Mouse (Mus musculus) MEL (cell line): ENCODE results near the gene Gm45337.

Experiments
- CHD1 ChIP-seq: IDR thresholded peaks from 2 replicates; pipeline ENCODE4 v1.6.1; 2012; ENCODE audit warnings: low read depth, mild to moderate bottlenecking, inconsistent platforms, low read length, improper control_type of control experiment
- CHD2 ChIP-seq: IDR thresholded peaks from 2 replicates; pipeline ENCODE4 v1.6.1; 2011; ENCODE audit warnings: low read length, improper control_type of control experiment
- CTCF ChIP-seq, 3 experiments: IDR thresholded peaks in 2 of 3; conservative IDR thresholded peaks in 1 of 3; 2 replicates each; pipeline ENCODE4 v1.5.1; 2011 to 2012; ENCODE audit warnings: low read length in 3 of 3, low read depth in 2 of 3, mild to moderate bottlenecking in 2 of 3, improper control_type of control experiment in 1 of 3, inconsistent platforms in 1 of 3, mixed read lengths in 1 of 3, moderate library complexity in 1 of 3; ENCODE audit not compliant: control insufficient read depth in 1 of 3, insufficient read depth in 1 of 3, poor library complexity in 1 of 3, severe bottlenecking in 1 of 3
- EP300 ChIP-seq, 2 experiments: IDR thresholded peaks; 2 replicates each; pipeline ENCODE4 v1.6.1; 2011; ENCODE audit warnings: improper control_type of control experiment in 2 of 2, low read length in 2 of 2, low read depth in 1 of 2, mild to moderate bottlenecking in 1 of 2
- JUND ChIP-seq: IDR thresholded peaks from 2 replicates; pipeline ENCODE4 v1.6.1; 2011; ENCODE audit warnings: low read depth, mild to moderate bottlenecking, improper control_type of control experiment, low read length
- KAT2A ChIP-seq: conservative IDR thresholded peaks from 2 replicates; pipeline ENCODE4 v1.6.1; 2012; ENCODE audit warnings: low read depth, low read length, improper control_type of control experiment, inconsistent platforms
- MXI1 ChIP-seq: IDR thresholded peaks from 2 replicates; pipeline ENCODE4 v1.6.1; 2011; ENCODE audit warnings: mild to moderate bottlenecking, low read depth, low read length, improper control_type of control experiment
- MYC ChIP-seq: IDR thresholded peaks from 2 replicates; pipeline ENCODE4 v1.6.1; 2011; ENCODE audit warnings: low read depth, mild to moderate bottlenecking, low read length, improper control_type of control experiment, moderate library complexity
- NELFE ChIP-seq: IDR thresholded peaks from 2 replicates; pipeline ENCODE4 v1.6.1; 2011; ENCODE audit warnings: low read depth, low read length, improper control_type of control experiment
- POLR2A ChIP-seq, 2 experiments: IDR thresholded peaks; 2 replicates each; pipeline ENCODE4 v1.6.1; 2011 to 2012; ENCODE audit warnings: low read length in 2 of 2, mild to moderate bottlenecking in 2 of 2, control low read depth in 1 of 2, improper control_type of control experiment in 1 of 2, low read depth in 1 of 2, moderate library complexity in 1 of 2; ENCODE audit not compliant: control insufficient read depth in 1 of 2, insufficient read depth in 1 of 2, poor library complexity in 1 of 2
- SMC3 ChIP-seq: IDR thresholded peaks from 2 replicates; pipeline ENCODE4 v1.6.1; 2011; ENCODE audit warnings: low read depth, low read length, improper control_type of control experiment
- TBP ChIP-seq: IDR thresholded peaks from 2 replicates; pipeline ENCODE4 v1.8.0; 2011; ENCODE audit warnings: low read depth, low read length, improper control_type of control experiment

DNA sequence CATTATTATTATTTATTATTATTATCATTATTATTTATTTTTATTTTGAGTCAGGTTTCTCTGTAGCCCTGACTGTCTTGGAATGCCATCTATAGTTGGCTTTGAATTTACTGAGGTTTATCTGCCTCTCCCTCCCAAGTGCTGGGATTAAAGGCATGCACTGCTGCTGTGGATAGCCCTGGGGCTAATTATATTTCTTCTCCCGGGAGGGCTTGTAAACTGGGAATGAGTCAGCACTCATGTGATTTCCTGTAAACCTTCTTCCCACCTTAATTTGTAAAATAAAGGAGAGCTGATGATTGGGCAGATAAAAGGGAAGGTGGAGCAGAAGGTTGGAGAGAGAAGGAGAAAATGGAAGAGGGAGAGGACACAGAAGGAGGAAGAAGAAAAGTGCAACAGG lies 3.7 kb downstream of the Gm45337 start:
- no peak for TF ChIP-seq TBP
- TF ChIP-seq SMC3: no peak
- no peak for TF ChIP-seq CTCF (IDR thresholded peaks at IDR 0.05 in 2 of 3, conservative IDR thresholded peaks at IDR 0.05 in 1 of 3; ENCODE audit: control insufficient read depth in 1 of 3, insufficient read depth in 1 of 3, low read depth in 2 of 3, low read length in 3 of 3, poor library complexity in 1 of 3, severe bottlenecking in 1 of 3)
- no peak for TF ChIP-seq NELFE
- no peak for TF ChIP-seq MYC
- no peak for TF ChIP-seq EP300 (IDR thresholded peaks at IDR 0.05; ENCODE audit: low read depth in 1 of 2, low read length in 2 of 2)
- TF ChIP-seq JUND: no peak
- no peak for TF ChIP-seq CHD2
- TF ChIP-seq MXI1: no peak
- no peak for TF ChIP-seq KAT2A
- no peak for TF ChIP-seq POLR2A (IDR thresholded peaks at IDR 0.05; ENCODE audit: control insufficient read depth in 1 of 2, insufficient read depth in 1 of 2, low read depth in 1 of 2, low read length in 2 of 2, poor library complexity in 1 of 2)
- TF ChIP-seq CHD1: no peak
